Mouse (Mus musculus) liver, embryonic 16.5 days (tissue): ENCODE results near the gene Ncam1. TPM values are rescaled to one million over a fixed set of nuclear protein-coding genes. Genes with fewer than 3 reads are reported as not detected.
A peak's percentile ranks its signal among the peaks of the same experiment; 100 is the strongest.

Experiments
- ATAC-seq: fragments of 200-750 bp; cut with Nextera tagmentation; 2 replicates; pipeline ENCODE4 v1.8.0; 2017; ENCODE audit warnings: low read depth, mild to moderate bottlenecking, moderate number of reproducible peaks, moderate library complexity
- H3K27ac ChIP-seq: fragments of 300-500 bp; sonication (generic); 2 replicates; pipeline ENCODE4 v1.5.1; 2014; ENCODE audit warnings: mild to moderate bottlenecking, low read length
- H3K27me3 ChIP-seq: fragments of 300-500 bp; sonication (generic); 2 replicates; pipeline ENCODE4 v1.6.1; 2014; ENCODE audit warnings: low read depth, low read length, mixed read lengths; ENCODE audit not compliant: control insufficient read depth, insufficient read depth
- H3K36me3 ChIP-seq: fragments of 300-500 bp; sonication (generic); 2 replicates; pipeline ENCODE4 v1.6.1; 2014; ENCODE audit warnings: mild to moderate bottlenecking; ENCODE audit not compliant: control insufficient read depth, insufficient read depth
- H3K4me1 ChIP-seq: fragments of 300-500 bp; sonication (generic); 2 replicates; pipeline ENCODE4 v1.6.1; 2014; ENCODE audit warnings: low read depth, low read length, mixed read lengths; ENCODE audit not compliant: control insufficient read depth
- H3K4me2 ChIP-seq: fragments of 300-500 bp; sonication (generic); 2 replicates; pipeline ENCODE4 v1.6.1; 2014; ENCODE audit warnings: low read depth, low read length, mixed read lengths
- H3K4me3 ChIP-seq: fragments of 300-500 bp; sonication (generic); 2 replicates; pipeline ENCODE4 v1.5.1; 2014; ENCODE audit warnings: low read depth, mild to moderate bottlenecking, low read length
- H3K9ac ChIP-seq: fragments of 300-500 bp; sonication (generic); 2 replicates; pipeline ENCODE4 v1.6.1; 2014; ENCODE audit warnings: low read depth, low read length
- H3K9me3 ChIP-seq: fragments of 300-500 bp; sonication (generic); replicated peaks from 2 replicates; pipeline ENCODE4 v1.6.1; 2016; ENCODE audit warnings: low read length; ENCODE audit not compliant: control insufficient read depth
- WGBS: fragments of 180-500 bp; shearing (Covaris S2); extraction: QIAGEN DNeasy Blood & Tissue Kit; methylation state at CpG from one replicate; pipeline ENCODE4 v1.1.7; 2014; ENCODE audit not compliant: insufficient replicate concordance; 5-methylcytosine and 5-hydroxymethylcytosine counted together
- polyA plus RNA-seq: library from polyadenylated mRNA; unstranded; fragments of >200 nt; fragmentation: Nextera tagmentation; extraction: Ambion mirVana; gene quantifications from 2 replicates; pipeline ENCODE4 v1.2.1, GENCODE M21; 2015

The Ncam1 gene
- polyA plus RNA-seq = 4.6 TPM in 2 replicates

DNA sequence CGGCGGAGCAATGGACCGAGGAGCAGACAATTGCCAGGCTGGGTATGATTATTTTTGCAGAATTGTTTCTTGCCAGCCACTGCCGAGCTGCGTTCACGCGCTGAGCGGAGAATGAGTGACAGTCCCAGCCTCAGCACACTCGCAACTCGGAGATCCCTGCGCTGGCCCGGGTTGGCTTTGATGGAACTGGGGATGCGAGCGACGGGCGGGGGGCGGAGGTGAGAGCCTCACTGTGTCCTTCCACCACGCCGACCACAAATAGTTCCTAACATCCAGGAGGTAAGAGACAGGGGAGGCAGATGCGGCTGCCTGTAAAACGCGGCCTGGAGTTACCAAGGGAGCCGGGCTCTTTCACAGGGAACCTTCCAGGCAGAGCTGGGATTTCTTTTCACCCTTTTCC is at the start of gene Ncam1:
Gene Ncam1, minus strand, starts transcription at position 120 of the 400 bp plus-strand sequence.
- H3K36me3 ChIP-seq = no peaks in the 10 kb centered on the region
- 0 out of 2 replicates have a peak within 1 kb of the TSS, but pooled peaks have one; percentile 10 for H3K9ac ChIP-seq
- ATAC-seq = no peak
- H3K27ac ChIP-seq = 0 out of 2 replicates have a peak within 1 kb of the TSS, but pooled peaks have one; percentile 1
- peak within 1 kb of the TSS; percentile 49 for H3K4me3 ChIP-seq
- H3K9me3 ChIP-seq = no peaks in the 10 kb centered on the region
- no peaks in the 10 kb centered on the region; the same call in none of the 2 replicates for H3K4me1 ChIP-seq
- H3K27me3 ChIP-seq = peaks cover 35% of the 10 kb centered on the region
- H3K4me2 ChIP-seq = peak within 1 kb of the TSS; percentile 34
- under 1% methylated on average over 23 of the region's 23 CpGs for WGBS

DNA sequence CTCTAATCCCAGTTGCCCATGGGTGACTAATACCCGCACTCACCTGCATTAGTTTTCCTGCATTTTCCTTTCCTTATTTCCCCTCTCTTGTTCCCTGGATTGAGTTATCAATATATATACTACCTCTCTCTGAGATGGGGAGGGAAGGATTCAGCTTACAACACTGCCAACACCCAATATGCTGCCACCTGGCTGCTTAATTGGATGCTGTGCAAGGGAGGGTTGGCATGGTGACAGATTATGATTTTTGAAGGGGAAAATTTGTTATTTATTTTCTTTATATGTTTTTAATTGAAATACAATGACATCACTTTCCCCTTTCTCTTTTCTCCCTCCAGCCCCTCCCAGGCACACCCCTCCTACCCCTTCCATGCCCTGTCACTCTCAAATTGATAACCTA is 35.3 kb upstream of the Ncam1 start:
- WGBS = 69% methylated on average over 1 of the region's 1 CpGs
- Histone ChIP-seq H3K27me3 (no peaks in the 10 kb centered on the region), H3K4me3 (no peak overlapping the region), H3K36me3 (no peaks in the 10 kb centered on the region), H3K4me2 (no peak overlapping the region), H3K9ac (no peak overlapping the region), H3K27ac (no peak overlapping the region), H3K4me1 (no peaks in the 10 kb centered on the region), H3K9me3 (no peaks in the 10 kb centered on the region)
- no peak for ATAC-seq

DNA sequence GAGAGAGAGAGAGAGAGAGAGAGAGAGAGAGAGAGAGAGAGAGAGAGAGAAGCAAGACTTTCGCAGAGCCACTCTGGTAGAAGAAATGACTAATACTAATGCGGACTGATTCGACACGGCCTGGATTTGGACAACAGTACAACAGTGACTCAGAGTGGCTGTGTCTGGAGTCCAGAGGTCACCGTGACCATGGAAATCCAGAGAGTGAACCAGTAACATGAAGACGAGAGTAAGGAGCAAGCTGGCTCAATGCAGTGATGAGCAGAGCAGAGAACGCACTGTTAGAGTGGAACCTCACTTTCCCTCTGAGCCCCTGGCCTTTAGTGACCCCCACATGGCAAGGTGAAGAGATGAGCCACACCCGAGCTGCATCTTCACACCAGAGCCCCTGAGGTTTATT is 28.9 kb upstream of the Ncam1 start:
- Histone ChIP-seq H3K27me3 (no peaks in the 10 kb centered on the region), H3K4me3 (no peak overlapping the region), H3K4me2 (no peak overlapping the region), H3K9me3 (no peaks in the 10 kb centered on the region), H3K27ac (no peak overlapping the region), H3K36me3 (no peaks in the 10 kb centered on the region), H3K4me1 (no peaks in the 10 kb centered on the region), H3K9ac (no peak overlapping the region)
- no peak for ATAC-seq
- WGBS = 63% methylated on average over 8 of the region's 8 CpGs

DNA sequence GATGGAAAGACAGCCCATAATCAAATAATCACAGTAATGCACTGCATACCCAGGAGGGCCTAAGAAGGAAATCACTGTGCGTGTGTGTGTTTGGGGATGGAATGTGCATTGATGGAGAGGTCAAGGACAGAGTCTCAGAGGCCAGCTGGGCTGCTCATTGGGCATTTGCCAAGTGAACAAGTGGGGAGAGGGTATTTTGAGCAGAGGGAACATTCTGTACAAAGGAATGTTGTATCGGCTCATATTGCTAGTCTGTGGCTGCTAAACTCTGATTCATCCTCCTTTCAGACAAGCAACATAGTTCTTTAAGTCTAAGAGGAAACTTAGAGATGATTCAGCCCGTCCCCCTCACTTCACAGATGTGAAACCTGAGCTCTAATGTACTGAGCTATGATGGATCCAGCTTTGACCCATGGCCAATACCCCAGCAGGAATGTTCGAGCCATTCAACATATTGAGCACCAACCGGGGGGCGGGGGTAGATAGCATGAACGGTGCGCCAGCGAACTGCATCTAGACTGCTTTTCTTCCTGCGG is 17.5 kb upstream of the Ncam1 start:
- no peaks in the 10 kb centered on the region for H3K9me3 ChIP-seq
- WGBS = 71% methylated on average over 10 of the region's 10 CpGs
- no peak overlapping the region for H3K4me3 ChIP-seq
- H3K27ac ChIP-seq = no peak overlapping the region
- no peak overlapping the region for H3K9ac ChIP-seq
- H3K36me3 ChIP-seq = no peaks in the 10 kb centered on the region
- no peak overlapping the region for H3K4me2 ChIP-seq
- H3K27me3 ChIP-seq = no peaks in the 10 kb centered on the region
- no peak for ATAC-seq
- H3K4me1 ChIP-seq = no peaks in the 10 kb centered on the region

DNA sequence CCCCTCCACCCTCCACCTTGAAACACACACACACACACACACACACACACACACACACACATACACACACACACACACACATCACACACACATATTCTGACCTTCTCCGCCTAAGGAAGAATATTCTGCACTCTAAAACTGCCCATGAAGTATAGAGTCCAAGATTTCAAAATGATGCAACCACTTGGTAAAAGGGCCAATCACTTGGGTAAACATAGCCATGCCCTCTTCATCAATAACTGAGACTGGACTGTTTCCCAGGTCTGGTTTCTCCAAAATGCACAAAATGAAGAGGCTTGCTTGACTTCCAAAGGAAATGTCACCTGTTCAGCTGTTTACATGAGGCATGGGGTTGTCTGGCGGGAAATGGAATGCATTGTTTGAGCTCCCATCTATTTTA is 15.7 kb upstream of the Ncam1 start:
- H3K9ac ChIP-seq = no peak overlapping the region
- ATAC-seq = no peak
- no peaks in the 10 kb centered on the region for H3K36me3 ChIP-seq
- H3K4me1 ChIP-seq = no peaks in the 10 kb centered on the region
- no peak overlapping the region for H3K4me2 ChIP-seq
- no peaks in the 10 kb centered on the region for H3K9me3 ChIP-seq
- no peaks in the 10 kb centered on the region for H3K27me3 ChIP-seq
- H3K27ac ChIP-seq = no peak overlapping the region
- 53% methylated on average over 2 of the region's 2 CpGs for WGBS
- H3K4me3 ChIP-seq = no peak overlapping the region

DNA sequence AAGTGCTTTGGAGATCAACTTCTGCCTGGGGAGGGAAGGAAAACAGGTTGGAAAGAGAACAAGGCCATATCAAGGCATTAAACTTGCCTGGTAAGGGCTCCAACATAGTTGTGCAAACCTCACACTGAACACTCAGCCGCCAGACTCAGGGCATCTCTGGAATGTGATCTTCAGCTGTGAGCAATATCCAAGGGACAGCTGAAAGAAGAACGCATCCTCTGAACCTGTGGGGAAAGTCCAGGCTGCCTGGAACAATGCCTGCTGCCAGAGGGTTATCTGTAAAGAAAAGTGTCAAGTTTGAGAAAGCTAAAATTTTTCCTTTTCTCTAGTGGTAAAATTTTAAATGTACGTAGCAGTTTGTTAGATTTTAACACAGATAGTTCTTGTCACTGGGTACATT is 4.5 kb upstream of the Ncam1 start:
- ATAC-seq = no peak
- 55% methylated on average over 3 of the region's 3 CpGs for WGBS

DNA sequence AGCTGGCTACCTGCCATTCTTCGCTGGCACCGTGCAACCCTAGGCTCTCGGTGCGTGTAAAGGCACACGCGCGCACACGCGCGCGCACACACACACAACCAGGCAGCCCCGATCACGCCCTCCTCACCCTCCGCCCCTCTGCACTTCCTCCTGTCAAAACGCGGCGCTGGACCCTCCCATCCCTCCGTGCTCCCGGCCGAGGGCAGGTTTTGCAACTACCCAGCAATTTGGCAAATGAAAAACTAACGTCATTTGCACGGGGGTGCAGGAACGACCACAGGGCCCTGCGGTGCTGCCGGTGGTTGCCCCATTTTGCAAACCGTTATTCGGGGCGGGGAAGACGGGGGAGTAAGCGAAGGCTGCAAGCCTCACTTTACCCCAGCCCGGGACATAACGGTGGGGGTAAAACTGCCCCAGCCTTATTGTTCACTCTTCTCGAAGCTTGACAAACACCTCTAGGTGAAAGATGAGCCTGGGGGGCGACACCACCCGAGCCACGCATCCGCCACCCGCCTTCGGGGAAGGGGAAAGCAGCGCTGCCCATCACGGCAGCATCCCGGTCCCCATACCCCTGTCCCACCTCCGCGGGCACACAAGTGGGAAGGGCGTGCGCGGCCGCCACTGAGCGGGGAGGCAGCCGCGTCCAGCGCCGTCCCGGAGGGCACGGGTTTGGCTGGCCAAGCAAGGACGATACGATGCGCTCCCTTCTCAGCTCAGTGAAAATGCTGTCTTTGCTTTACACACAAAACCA is 729 bp downstream of the Ncam1 start:
- Histone ChIP-seq H3K27me3 (peaks cover 35% of the 10 kb centered on the region), H3K27ac (0 out of 2 replicates have a peak overlapping the region, but pooled peaks have one; percentile 1), H3K36me3 (no peaks in the 10 kb centered on the region), H3K4me1 (no peaks in the 10 kb centered on the region; the same call in none of the 2 replicates), H3K9me3 (no peaks in the 10 kb centered on the region), H3K4me3 (peak overlapping the region; percentile 49), H3K9ac (0 out of 2 replicates have a peak overlapping the region, but pooled peaks have one; percentile 10), H3K4me2 (peak overlapping the region; percentile 34)
- WGBS = under 1% methylated on average over 58 of the region's 58 CpGs
- ATAC-seq = 0 out of 2 replicates have a peak, but pooled peaks have one; percentile 27

More for the DNA sequence above, 4.5 kb upstream of the Ncam1 start:
- no peak overlapping the region for H3K4me2 ChIP-seq
- H3K4me3 ChIP-seq = no peak overlapping the region
- H3K9me3 ChIP-seq = no peaks in the 10 kb centered on the region
- no peak overlapping the region for H3K9ac ChIP-seq
- peaks cover 15% of the 10 kb centered on the region for H3K27me3 ChIP-seq
- H3K27ac ChIP-seq = no peak overlapping the region
- H3K36me3 ChIP-seq = no peaks in the 10 kb centered on the region
- no peaks in the 10 kb centered on the region for H3K4me1 ChIP-seq

DNA sequence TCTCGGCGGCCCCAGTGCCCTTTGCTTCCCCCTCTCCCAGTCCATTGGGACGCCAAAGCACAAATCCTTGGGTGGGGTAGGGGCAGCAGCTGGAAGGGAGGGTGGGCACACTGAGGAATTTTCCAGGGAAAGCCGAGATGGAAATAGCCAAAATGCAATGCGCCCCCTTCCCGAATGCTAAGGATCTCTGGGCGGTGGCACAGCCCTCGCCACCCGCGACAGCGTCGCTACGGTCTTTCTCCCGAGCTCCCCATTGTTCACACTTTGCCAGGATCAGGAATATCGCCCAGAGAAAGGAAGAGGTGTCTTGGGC is 1.3 kb downstream of the Ncam1 start:
- no peak overlapping the region for H3K27ac ChIP-seq
- no peaks in the 10 kb centered on the region for H3K36me3 ChIP-seq
- peak overlapping the region; percentile 34 for H3K4me2 ChIP-seq
- no peaks in the 10 kb centered on the region for H3K9me3 ChIP-seq
- 1% methylated on average over 15 of the region's 15 CpGs for WGBS
- peak overlapping the region; percentile 20; the same call in 1 of the 2 replicates for H3K9ac ChIP-seq
- ATAC-seq = 0 out of 2 replicates have a peak, but pooled peaks have one; percentile 7
- peak overlapping the region; percentile 49 for H3K4me3 ChIP-seq
- H3K27me3 ChIP-seq = peaks cover 33% of the 10 kb centered on the region
- H3K4me1 ChIP-seq = no peaks in the 10 kb centered on the region; the same call in none of the 2 replicates
